Mouse (Mus musculus) gastrocnemius, adult 2 months (tissue): Measurements from ENCODE around the gene Lgr6. TPM values are rescaled to one million over a fixed set of nuclear protein-coding genes. Genes with fewer than 3 reads are reported as not detected.
A peak's percentile ranks its signal among the peaks of the same experiment; 100 is the strongest.

Experiments used
- DNase-seq: peaks from one replicate; pipeline ENCODE4 v3.0.0; 2022
- H3K27ac ChIP-seq: fragments of 200-600 bp; 2 replicates; pipeline ENCODE4 v1.8.1; 2022; ENCODE audit warnings: mild to moderate bottlenecking
- H3K4me3 ChIP-seq: fragments of 200-600 bp; 2 replicates; pipeline ENCODE4 v1.8.1; 2022; ENCODE audit warnings: mild to moderate bottlenecking, moderate library complexity
- CTCF ChIP-seq: fragments of 200-600 bp; IDR thresholded peaks from 2 replicates; pipeline ENCODE4 v1.8.1; 2022; ENCODE audit warnings: antibody characterized with exemption, mild to moderate bottlenecking, moderate library complexity
- intact Hi-C: fragments of 180-260 bp; cut with DNase I; formaldehyde crosslinking; loops from one replicate; pipeline ENCODE4 v1.15.1; 2025
- total RNA-seq, 2 experiments: library from RNA; stranded (reverse); gene quantifications; 2 replicates each; pipeline ENCODE4 v1.2.3; 2021

The Lgr6 gene
- total RNA-seq, 2 experiments from 2014 or later, result 0.08 to 0.86 TPM

DNA sequence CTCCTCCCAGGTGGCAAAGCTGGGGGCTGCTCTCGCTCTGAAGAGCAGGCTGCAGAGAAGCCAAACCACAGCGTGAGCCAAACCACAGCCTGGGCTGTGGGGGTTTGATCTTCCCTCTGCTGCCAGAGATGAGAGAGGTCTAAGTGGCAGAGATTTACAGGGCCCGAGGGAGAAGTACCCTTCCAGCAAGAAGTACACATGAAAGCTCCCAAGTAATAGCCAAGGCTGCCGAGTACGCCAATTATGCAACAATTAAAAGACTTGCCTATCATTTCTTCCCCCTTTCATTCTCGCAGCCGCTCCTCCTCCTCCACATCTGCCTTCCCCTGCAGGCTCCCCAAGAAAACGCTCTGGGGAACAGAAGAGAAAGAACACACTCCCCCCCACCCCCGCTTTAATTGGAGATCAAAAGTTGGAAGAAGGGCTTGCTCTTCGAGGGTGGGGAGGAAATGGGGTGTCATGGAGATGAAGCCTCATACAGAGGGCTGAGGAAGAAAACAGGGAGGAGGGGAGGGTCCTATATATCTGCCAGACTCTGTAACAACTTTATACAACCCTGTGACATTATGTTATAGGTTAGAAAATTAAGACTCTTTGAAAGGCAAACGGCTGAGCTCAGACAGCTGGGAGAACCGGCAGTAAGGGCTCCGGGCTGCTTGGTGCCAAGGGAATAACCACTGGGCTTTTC lies 85.8 kb downstream of the Lgr6 start:
- no peak for TF ChIP-seq CTCF
- Histone ChIP-seq H3K27ac (no peak overlapping the region), H3K4me3 (no peak overlapping the region)
- intact Hi-C loops, result no loop called here
- DNase-seq, result no peak

DNA sequence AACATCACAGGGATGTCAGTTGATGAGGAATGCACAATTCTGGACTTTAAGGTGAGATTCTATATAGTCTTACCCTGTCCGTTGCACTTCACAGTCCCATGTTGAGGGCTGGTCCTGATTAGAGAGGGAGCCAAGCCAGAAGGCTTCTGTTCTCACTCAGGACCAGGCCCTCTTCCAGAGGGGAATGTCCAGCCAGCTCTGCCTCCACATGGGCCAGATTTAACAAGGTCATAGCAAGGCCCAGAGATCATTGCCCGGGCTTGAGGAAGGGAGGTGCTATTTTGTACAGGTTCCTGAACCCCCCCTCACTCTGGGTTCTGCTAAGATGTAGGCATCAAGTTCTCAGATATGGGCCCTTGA lies 87.4 kb downstream of the Lgr6 start:
- intact Hi-C loops, result no loop called here
- peak; percentile 58 for DNase-seq
- Histone ChIP-seq H3K4me3 (no peak overlapping the region), H3K27ac (no peak overlapping the region)
- TF ChIP-seq CTCF, result no peak

DNA sequence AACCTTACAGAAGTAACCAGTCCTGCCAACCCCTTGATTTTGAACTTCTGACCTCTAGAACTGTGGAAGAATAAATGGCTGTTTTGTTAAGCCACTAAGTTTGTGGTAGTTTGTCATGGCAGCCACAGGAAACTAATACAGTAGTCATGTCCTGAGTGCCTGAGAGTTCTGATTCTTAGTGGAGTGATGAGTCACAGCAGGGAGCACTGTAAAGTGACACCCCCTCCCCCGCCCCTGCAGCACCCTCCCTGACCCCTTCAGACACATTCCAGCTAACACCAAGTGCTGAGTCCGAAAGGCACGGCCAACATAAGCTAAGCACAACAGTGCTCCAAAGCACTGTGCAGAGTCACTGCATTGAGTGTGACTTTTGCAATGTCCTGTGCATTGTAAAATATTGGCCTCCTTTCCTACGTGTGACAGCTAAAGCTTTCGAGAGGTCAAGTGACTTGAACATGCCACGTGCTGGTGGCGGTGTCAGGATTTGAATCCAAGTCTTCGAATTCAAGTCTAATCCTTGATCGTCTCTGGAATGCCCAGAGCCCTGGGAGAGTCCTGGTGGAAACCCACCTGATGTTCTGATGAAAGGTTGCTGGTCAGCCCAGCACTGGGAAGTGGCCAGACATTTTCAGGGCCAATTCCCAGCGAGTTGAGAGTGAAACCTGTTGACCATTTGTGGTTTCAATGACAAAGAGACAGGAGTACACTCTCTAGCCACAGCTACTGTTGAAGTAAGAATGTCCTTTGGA lies 88.0 kb downstream of the Lgr6 start:
- Histone ChIP-seq H3K27ac (no peak overlapping the region), H3K4me3 (no peak overlapping the region)
- intact Hi-C loops, result no loop called here
- DNase-seq, result no peak
- TF ChIP-seq CTCF, result no peak

DNA sequence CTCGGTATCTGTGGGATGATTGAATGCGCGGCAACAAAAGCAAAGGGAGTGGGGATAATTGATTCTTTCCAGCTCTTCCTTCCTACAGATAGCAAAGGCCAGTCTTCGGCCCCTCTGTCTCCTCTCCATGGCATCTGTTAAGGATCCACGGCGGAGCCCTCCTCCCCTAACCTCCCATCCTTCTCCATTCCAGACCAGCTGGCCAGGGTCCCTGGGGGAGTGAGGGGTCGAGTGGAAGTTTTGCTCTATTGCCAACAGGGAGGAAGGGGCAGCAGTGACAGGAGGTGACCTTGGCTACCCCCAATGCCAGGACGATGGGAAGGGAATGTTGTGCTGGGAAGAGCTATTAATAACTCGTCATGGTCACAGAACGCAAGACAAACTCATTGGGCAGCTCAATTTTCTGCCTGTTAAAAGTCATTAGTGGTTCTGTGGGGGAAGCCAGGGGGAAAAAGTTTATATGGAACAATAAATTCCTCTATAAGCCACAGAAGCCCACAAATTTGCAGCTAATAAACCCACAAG lies 90.1 kb downstream of the Lgr6 start:
- Histone ChIP-seq H3K27ac (no peak overlapping the region), H3K4me3 (no peak overlapping the region)
- no peak for TF ChIP-seq CTCF
- no peak for DNase-seq
- intact Hi-C loops, result no loop called here

DNA sequence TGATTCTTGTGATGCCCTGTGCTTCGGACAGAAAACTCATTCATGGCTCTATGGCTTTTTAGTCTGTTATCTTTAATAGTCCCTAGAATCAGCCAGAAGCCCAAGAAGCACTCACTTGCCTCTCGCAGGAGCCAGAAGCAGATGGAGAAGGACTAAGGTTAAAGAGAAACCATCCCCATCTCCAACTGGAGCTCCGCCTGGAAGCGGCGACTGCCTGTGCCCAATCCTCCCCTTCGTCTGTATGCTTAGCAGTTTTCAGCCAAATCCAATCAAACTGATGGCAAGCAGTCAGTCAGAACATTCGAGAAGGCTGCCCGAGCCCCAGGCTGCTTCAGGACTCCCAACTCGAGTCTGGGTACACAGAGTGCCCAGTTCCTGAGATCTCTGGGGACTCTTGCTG lies 92.6 kb downstream of the Lgr6 start:
- Histone ChIP-seq H3K4me3 (no peak overlapping the region), H3K27ac (no peak overlapping the region)
- no peak for DNase-seq
- intact Hi-C loops, result no loop called here
- no peak for TF ChIP-seq CTCF

DNA sequence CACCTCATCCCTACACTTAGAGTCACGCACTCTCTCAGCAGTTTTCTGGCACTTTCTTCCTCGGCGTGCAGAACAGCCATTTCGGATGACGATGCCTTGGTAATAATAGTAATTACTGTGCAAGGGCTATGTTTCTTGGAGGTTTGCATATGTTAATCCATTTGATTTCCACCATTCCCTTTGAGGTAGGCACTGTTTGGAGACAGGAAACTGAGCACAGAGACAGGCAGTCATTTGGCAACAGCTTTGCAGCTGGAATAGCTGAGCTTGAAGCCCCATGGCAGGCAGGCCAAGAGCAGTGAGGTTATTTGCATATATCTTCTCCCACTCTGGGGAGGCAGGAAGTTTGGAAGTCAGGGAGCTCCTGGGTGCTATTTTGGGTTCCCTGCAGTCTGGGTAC lies 93.2 kb downstream of the Lgr6 start:
- TF ChIP-seq CTCF, result no peak
- Histone ChIP-seq H3K27ac (no peak overlapping the region), H3K4me3 (no peak overlapping the region)
- DNase-seq, result no peak
- intact Hi-C loops, result no loop called here

DNA sequence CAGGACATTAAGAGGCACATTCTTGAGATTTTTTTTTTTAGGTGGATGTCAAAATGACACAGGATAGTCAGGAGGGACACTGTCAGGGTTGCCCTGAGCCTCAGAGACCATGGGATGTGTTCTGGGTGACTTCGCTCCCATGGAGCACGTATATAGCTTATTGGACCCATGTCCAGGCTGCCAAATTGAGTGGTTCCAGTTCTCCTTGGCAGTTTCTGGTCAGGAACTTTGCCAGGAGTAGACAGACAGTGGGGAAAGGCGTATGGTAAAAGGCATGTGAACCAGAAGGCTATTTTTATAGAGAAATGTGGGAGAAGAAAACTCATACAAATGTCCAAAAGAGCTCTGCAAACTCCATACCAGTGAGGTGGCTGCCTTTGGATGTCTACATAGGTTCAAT lies 95.2 kb downstream of the Lgr6 start:
- no peak for DNase-seq

DNA sequence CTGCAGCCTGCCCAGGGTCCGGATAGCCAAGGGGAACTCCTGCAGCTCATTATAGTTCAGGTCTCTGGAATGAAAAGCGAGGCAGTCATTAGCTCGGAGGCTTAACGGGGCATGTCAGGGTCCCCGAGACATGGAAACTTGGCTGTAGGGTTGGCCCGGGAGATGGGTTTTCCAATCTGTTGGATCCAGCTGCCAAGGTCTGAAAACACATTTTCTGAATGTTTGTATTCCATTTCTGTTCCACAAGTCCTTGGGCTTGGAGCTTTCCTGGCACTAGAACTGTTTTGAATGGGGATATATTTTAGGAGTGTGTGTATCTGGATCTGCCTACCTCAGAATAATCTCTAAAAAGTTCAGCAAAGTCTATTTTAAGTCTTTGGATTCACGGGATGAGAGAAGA lies 99.4 kb downstream of the Lgr6 start:
- no peak overlapping the region for H3K4me3 ChIP-seq
- no peak for DNase-seq
- intact Hi-C loops, result no loop called here
- no peak for TF ChIP-seq CTCF
- H3K27ac ChIP-seq, result no peak overlapping the region

More for the DNA sequence above, 95.2 kb downstream of the Lgr6 start:
- intact Hi-C loops, result no loop called here
- no peak for TF ChIP-seq CTCF
- H3K4me3 ChIP-seq, result no peak overlapping the region
- no peak overlapping the region for H3K27ac ChIP-seq

DNA sequence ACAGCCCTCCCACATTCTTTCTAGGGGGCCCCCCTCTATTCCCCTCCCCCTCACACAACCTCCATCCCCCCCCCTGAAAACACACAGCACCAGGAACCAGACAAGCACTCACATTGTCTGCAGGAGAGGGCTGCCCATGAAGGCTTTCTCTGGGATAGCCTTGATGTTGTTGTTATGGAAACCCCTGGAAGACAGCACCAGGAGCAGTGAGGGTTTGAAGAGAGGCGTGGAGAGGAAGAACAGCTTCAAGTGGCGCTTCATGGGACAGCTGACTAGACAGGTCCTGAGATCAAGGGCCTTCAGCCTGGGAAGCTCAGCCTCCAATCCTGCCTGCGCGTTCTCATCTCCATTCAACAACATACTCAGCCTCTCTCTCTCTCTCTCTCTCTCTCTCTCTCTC lies 101.7 kb downstream of the Lgr6 start:
- no peak for TF ChIP-seq CTCF
- DNase-seq, result no peak
- intact Hi-C loops, result no loop called here
- H3K27ac ChIP-seq, result no peak overlapping the region
- no peak overlapping the region for H3K4me3 ChIP-seq

DNA sequence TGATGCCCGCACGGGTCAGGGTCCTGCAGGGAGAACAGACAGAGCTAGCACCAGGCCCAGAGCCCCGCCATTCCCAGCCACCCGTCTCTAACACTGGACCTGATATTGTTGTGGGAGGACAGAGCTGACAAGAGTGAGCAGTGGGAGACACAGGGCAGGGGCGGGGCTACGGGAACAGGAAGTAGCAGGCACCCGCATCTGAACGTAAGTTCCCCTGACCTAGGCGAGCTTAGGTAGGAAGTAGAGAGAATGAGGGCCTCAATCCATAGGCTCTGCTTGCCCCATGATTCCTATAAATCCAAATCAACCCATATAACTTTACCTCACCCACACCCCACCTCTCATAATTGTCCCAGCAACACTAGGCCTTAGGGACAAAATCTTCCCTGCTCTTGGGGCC lies 104.5 kb downstream of the Lgr6 start:
- DNase-seq, result no peak
- no peak overlapping the region for H3K4me3 ChIP-seq
- no peak for TF ChIP-seq CTCF
- H3K27ac ChIP-seq, result no peak overlapping the region
- intact Hi-C loops, result no loop called here

DNA sequence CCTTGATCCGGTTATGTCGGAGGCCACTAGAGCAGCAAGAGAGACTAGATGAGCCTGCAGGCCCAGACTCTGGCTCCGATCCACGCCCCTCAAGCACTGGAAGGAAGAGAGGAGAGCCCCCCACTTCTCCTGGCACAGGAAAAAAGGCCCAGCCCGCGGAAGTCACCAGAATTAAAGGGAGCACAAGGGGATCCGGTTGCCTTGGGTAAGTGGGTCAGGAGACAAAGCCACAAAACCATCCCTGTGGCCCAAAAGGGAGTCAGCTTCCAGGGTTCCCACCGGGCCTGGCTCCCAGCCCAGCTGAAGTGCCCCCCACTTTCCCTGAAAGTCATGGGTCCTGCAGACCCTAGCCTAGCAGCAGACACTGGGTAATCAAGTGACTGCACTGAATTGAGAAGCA lies 106.8 kb downstream of the Lgr6 start:
- Histone ChIP-seq H3K27ac (no peak overlapping the region), H3K4me3 (no peak overlapping the region)
- intact Hi-C loops, result no loop called here
- DNase-seq, result no peak
- no peak for TF ChIP-seq CTCF

DNA sequence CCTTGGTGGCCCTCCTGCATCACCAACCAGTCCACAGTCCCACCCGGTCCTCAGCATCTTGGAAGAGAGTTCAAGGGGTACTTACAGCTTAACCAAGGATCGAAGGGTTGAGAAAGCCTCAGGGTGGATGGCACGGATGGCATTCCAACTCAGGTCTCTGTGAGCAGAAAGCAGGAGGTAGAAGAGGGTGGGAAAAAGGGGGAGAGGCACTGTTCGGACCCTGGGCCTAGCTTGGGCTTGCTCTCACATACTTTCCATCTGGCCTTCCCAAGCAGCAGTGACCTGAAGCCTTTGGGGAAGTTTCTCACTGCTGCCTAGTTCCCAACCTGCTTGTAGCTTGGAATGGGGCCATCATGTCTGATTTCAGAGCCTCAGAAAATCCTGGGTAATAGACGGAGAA lies 107.5 kb downstream of the Lgr6 start:
- intact Hi-C loops, result no loop called here
- no peak overlapping the region for H3K4me3 ChIP-seq
- TF ChIP-seq CTCF, result no peak
- no peak overlapping the region for H3K27ac ChIP-seq
- DNase-seq, result no peak

DNA sequence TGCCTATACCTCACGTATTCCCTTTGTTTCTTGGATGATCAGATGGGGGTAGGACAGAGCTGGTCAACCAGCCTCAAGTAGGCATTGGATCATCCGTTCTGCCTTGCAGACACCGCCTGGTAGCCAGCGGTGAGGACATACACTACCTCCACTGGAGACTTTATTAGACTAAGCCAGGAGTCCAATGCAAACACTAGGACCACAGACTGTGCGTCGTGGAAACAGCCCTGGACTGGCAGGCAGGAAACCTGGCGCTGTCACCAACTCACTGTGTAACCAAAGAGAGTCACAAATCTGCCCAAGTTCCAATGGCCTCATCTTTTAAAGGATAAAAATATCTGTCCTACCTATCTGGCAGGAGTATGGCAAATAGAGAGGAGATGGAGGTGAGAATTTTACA lies 108.6 kb downstream of the Lgr6 start:
- TF ChIP-seq CTCF, result no peak
- Histone ChIP-seq H3K27ac (no peak overlapping the region), H3K4me3 (no peak overlapping the region)
- intact Hi-C loops, result no loop called here
- no peak for DNase-seq

DNA sequence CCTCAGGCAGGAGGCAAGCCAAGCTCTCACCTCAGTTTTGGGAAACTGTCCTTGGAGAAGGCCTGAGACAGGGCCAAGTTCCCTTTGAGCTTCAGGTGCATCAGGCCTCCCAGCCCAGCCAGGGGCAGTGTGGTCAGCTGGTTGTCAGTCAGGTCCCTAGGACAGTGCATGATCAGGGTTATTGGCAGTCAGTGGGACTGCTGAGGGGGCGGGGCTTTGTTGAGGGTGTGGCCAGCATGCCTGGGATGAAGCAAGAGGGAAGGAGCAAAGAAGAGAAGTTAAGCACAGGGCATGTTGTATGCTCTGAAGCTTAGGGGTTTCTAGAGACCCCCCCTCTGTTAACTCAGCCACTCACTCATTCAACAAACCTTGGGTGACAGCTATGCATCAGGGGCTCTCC lies 109.1 kb downstream of the Lgr6 start:
- TF ChIP-seq CTCF, result no peak
- peak; percentile 47 for DNase-seq
- intact Hi-C loops, result no loop called here
- Histone ChIP-seq H3K27ac (no peak overlapping the region), H3K4me3 (no peak overlapping the region)
